Mouse (Mus musculus) kidney, adult 8-10 months (tissue): ENCODE data around the gene Pank3.

ENCODE experiments used
- DNase-seq, 2 experiments: peaks; one replicate each; pipeline ENCODE4 v3.0.0; 2022

Gene Pank3

GRCm38 (mm10) chr11:35769188-35769745, at the start of gene Pank3:
Pank3 (plus strand) TSS chr11:35769484.
- peak; percentile 98 to 99 for DNase-seq

- no peak for DNase-seq
Measured at GRCm38 (mm10) chr11:35723876-35724275, 45.4 kb upstream of the Pank3 start.

- no peak for DNase-seq
Measured at GRCm38 (mm10) chr11:35726341-35726846, 42.9 kb upstream of the Pank3 start.

- DNase-seq = no peak
Measured at GRCm38 (mm10) chr11:35728200-35728599, 41.1 kb upstream of the Pank3 start.

GRCm38 (mm10) chr11:35729186-35729585, 40.1 kb upstream of the Pank3 start:
- DNase-seq = no peak

- peak; percentile 74 to 77 for DNase-seq
Measured at GRCm38 (mm10) chr11:35732366-35732765, 36.9 kb upstream of the Pank3 start.

- DNase-seq = no peak
Measured at GRCm38 (mm10) chr11:35736817-35737216, 32.5 kb upstream of the Pank3 start.

GRCm38 (mm10) chr11:35737262-35737661, 32.0 kb upstream of the Pank3 start:
- DNase-seq = no peak

- DNase-seq = no peak
Measured at GRCm38 (mm10) chr11:35738102-35738501, 31.2 kb upstream of the Pank3 start.

- no peak for DNase-seq
Measured at GRCm38 (mm10) chr11:35743586-35743985, 25.7 kb upstream of the Pank3 start.

- DNase-seq = no peak
Measured at GRCm38 (mm10) chr11:35744571-35744970, 24.7 kb upstream of the Pank3 start.

- peak; percentile 68 to 80 for DNase-seq
Measured at GRCm38 (mm10) chr11:35750578-35750977, 18.7 kb upstream of the Pank3 start.

- no peak for DNase-seq
Measured at GRCm38 (mm10) chr11:35754906-35755418, 14.3 kb upstream of the Pank3 start.

- no peak for DNase-seq
Measured at GRCm38 (mm10) chr11:35755546-35755945, 13.7 kb upstream of the Pank3 start.

GRCm38 (mm10) chr11:35756411-35757303, 12.6 kb upstream of the Pank3 start:
- DNase-seq = no peak

- DNase-seq = no peak
Measured at GRCm38 (mm10) chr11:35760001-35760626, 9.2 kb upstream of the Pank3 start.

- no peak for DNase-seq
Measured at GRCm38 (mm10) chr11:35760627-35761003, 8.7 kb upstream of the Pank3 start.

GRCm38 (mm10) chr11:35766845-35767244, 2.4 kb upstream of the Pank3 start:
- no peak for DNase-seq

GRCm38 (mm10) chr11:35769746-35770437, 608 bp downstream of the Pank3 start:
- DNase-seq = peak in 1 of 2 experiments; percentile 68

GRCm38 (mm10) chr11:35770741-35771504, 1.6 kb downstream of the Pank3 start:
- DNase-seq = peak in 1 of 2 experiments; percentile 17

GRCm38 (mm10) chr11:35775606-35776005, 6.3 kb downstream of the Pank3 start:
- DNase-seq = peak in 1 of 2 experiments; percentile 31

GRCm38 (mm10) chr11:35776452-35776851, 7.2 kb downstream of the Pank3 start:
- DNase-seq = no peak
